Mouse (Mus musculus) kidney, embryonic 15.5 days (tissue): Measurements from ENCODE around the gene Asb16. TPM values are rescaled to one million over a fixed set of nuclear protein-coding genes. Genes with fewer than 3 reads are reported as not detected.

Experiments used
- ATAC-seq: fragments of 200-750 bp; cut with Nextera tagmentation; replicated peaks from 2 replicates; pipeline ENCODE4 v1.8.0; 2017; ENCODE audit warnings: moderate TSS enrichment; ENCODE audit not compliant: low FRiP score
- H3K27ac ChIP-seq: fragments of 300-500 bp; sonication (generic); 2 replicates; pipeline ENCODE4 v1.5.1; 2015; ENCODE audit warnings: mild to moderate bottlenecking, inconsistent platforms
- H3K27me3 ChIP-seq: fragments of 300-500 bp; sonication (generic); 2 replicates; pipeline ENCODE4 v1.6.1; 2015; ENCODE audit warnings: inconsistent platforms
- H3K36me3 ChIP-seq: fragments of 300-500 bp; sonication (generic); 2 replicates; pipeline ENCODE4 v1.6.1; 2015; ENCODE audit warnings: inconsistent platforms
- H3K4me1 ChIP-seq: fragments of 300-500 bp; sonication (generic); 2 replicates; pipeline ENCODE4 v1.6.1; 2015; ENCODE audit warnings: inconsistent platforms
- H3K4me2 ChIP-seq: fragments of 300-500 bp; sonication (generic); 2 replicates; pipeline ENCODE4 v1.6.1; 2015; ENCODE audit warnings: moderate library complexity, mild to moderate bottlenecking, inconsistent platforms
- H3K4me3 ChIP-seq: fragments of 300-500 bp; sonication (generic); replicated peaks from 2 replicates; pipeline ENCODE4 v1.5.1; 2015; ENCODE audit warnings: mild to moderate bottlenecking, inconsistent platforms
- H3K9ac ChIP-seq: fragments of 300-500 bp; sonication (generic); 2 replicates; pipeline ENCODE4 v1.6.1; 2015; ENCODE audit warnings: mild to moderate bottlenecking, inconsistent platforms
- H3K9me3 ChIP-seq: fragments of 300-500 bp; sonication (generic); replicated peaks from 2 replicates; pipeline ENCODE4 v1.6.1; 2016; ENCODE audit warnings: inconsistent platforms
- WGBS: fragments of 180-500 bp; shearing (Covaris S2); methylation state at CpG from one replicate; pipeline ENCODE4 v1.1.7; 2015; ENCODE audit warnings: mixed read lengths; 5-methylcytosine and 5-hydroxymethylcytosine counted together
- polyA plus RNA-seq: library from polyadenylated mRNA; unstranded; fragments of >200 nt; fragmentation: Nextera tagmentation; extraction: Ambion mirVana; gene quantifications from 2 replicates; pipeline ENCODE4 v1.2.1, GENCODE M21; 2015

Gene Asb16
- 0.10 and 0.13 TPM in 2 replicates for polyA plus RNA-seq

DNA sequence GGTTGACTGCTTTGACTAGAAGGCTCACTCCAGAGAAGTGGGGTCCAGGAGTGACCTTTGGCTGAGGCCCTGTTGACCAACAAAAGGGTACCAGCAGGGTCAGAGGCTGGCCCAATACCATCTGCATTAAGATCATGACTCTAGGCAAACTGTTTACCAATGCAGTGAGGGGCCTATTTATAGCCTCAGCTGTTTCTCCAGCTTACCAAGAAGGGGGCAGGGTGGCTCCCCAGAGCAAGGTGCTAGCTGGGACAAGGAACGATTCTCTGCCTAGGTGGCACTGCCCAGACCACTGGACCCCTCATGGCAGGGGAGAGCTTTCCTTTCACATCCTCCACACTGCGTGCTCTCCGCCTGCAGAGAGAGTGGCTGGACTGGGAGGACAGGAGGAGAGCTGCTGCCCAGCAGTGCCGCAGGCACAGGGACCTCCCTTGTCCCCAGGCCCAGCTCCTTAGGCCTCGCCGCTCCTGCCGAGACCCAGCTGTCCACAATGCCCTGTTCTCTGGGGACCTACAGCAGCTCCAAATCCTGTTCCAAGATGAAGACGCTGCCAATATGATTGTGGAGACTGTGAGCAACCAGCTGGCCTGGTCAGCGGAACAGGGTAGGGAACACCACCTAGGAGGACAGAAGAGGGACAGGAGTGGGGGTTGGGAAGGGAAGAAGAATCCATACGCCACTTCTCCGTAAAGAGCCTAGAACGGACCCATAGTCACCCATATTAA lies at the start of gene Asb16:
Asb16 (plus strand) TSS at position 224 of the 725 bp plus-strand sequence.
- H3K27me3 ChIP-seq, result no peaks in the 10 kb centered on the region
- H3K36me3 ChIP-seq, result peaks cover 10% of the 10 kb centered on the region; the same call in 1 of the 2 replicates
- no peak within 1 kb of the TSS for H3K9ac ChIP-seq
- no peak within 1 kb of the TSS for H3K4me3 ChIP-seq
- 85% methylated on average over 12 of the region's 12 CpGs for WGBS
- H3K4me1 ChIP-seq, result peaks cover 6% of the 10 kb centered on the region
- H3K9me3 ChIP-seq, result no peaks in the 10 kb centered on the region
- no peak for ATAC-seq
- no peak within 1 kb of the TSS for H3K4me2 ChIP-seq
- H3K27ac ChIP-seq, result no peak within 1 kb of the TSS

DNA sequence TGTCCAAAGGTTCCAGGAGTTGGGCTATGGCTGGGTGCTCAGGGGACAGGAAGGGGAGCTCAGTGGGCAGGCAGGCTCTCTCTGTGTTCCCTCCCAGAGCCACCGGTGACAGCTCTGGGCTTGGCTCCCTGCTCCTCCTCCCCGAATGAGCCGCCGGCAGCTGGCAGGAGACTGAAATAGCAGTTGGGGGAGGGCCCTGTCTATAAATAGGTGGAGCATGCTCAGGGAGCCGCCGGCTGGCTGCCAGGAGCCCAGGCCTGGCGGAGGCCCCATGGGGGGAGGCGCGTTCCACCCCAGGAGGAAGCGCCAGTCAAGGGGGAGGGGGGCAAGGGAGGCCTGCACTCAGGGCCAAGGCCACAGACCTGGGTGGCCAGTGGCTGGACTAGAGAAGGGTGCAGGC lies 49.8 kb upstream of the Asb16 start:
- ATAC-seq, result peak; percentile 82

DNA sequence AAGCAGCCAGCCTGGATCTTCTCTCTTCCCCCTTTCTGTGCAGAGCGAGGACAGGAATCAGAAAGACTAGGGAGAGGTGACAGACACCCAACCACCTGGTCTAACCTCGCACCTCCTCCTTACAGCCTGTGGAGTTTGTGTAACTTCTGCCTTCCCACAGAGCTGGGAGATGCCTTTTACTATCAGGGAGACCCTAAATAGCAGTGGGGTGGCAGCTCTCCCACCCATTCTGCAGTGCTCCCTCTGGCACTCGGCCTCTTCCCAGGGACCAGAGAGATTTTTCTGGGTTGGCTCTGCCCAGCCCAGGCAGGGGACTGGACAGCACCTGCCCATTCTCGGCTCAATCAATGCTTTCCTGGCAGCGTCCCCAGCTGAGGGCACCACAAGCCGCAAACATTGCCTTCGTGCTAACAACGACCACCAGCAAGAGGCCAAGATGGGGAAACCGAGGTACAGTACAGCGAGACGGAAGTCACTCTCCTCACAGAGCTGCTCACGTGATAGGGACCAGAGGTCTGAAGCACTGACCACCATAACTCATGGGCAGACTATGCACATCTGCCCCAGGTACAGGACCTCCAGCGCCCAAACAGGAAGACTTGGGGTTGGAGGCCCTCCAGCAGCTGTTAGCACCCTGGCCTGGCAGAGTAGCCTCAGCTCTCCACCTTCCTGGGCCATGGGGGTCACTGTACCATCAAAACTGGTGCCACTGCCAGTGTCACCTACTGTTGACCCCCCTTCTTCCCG lies 49.1 kb upstream of the Asb16 start:
- H3K27ac ChIP-seq, result peak overlapping the region; percentile 89
- ATAC-seq, result 0 out of 2 replicates have a peak, but pooled peaks have one; percentile 1
- H3K4me2 ChIP-seq, result peak overlapping the region; percentile 76
- no peaks in the 10 kb centered on the region for H3K9me3 ChIP-seq
- peak overlapping the region; percentile 42 for H3K4me3 ChIP-seq
- H3K27me3 ChIP-seq, result no peaks in the 10 kb centered on the region
- WGBS, result 56% methylated on average over 14 of the region's 14 CpGs
- H3K4me1 ChIP-seq, result peaks cover 94% of the 10 kb centered on the region
- H3K9ac ChIP-seq, result no peak overlapping the region
- peaks cover 3% of the 10 kb centered on the region; the same call in 1 of the 2 replicates for H3K36me3 ChIP-seq

More for the DNA sequence above, 49.8 kb upstream of the Asb16 start:
- H3K27me3 ChIP-seq, result no peaks in the 10 kb centered on the region
- peak overlapping the region; percentile 45 for H3K9ac ChIP-seq
- WGBS, result 0% methylated on average over 10 of the region's 10 CpGs
- H3K36me3 ChIP-seq, result peaks cover 3% of the 10 kb centered on the region; the same call in 1 of the 2 replicates
- H3K9me3 ChIP-seq, result no peaks in the 10 kb centered on the region
- peaks cover 94% of the 10 kb centered on the region for H3K4me1 ChIP-seq
- H3K4me3 ChIP-seq, result peak overlapping the region; percentile 42
- peak overlapping the region; percentile 89 for H3K27ac ChIP-seq
- H3K4me2 ChIP-seq, result peak overlapping the region; percentile 76

DNA sequence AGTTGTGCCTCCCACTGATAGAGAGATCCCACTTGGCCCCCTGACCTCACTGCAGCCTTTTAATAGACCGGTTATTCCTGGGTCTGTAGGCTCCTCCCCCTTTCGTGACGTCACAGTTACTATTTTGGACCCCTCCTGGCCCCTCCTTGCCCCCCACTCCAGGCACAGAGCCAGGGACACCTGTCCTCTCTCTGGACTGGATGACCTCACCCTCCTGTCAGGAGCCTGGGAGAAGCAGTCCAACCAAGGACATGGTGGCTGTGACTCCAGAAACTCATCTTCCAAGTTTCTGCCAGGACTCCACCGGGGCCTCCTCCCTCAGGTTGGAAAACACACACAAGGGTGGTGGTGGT lies 48.6 kb upstream of the Asb16 start:
- no peak overlapping the region for H3K9ac ChIP-seq
- H3K9me3 ChIP-seq, result no peaks in the 10 kb centered on the region
- WGBS, result 65% methylated on average over 4 of the region's 4 CpGs
- H3K4me2 ChIP-seq, result no peak overlapping the region
- no peaks in the 10 kb centered on the region for H3K27me3 ChIP-seq
- peaks cover 3% of the 10 kb centered on the region; the same call in 1 of the 2 replicates for H3K36me3 ChIP-seq
- no peak for ATAC-seq
- H3K4me3 ChIP-seq, result no peak overlapping the region
- no peak overlapping the region for H3K27ac ChIP-seq
- H3K4me1 ChIP-seq, result peaks cover 94% of the 10 kb centered on the region

DNA sequence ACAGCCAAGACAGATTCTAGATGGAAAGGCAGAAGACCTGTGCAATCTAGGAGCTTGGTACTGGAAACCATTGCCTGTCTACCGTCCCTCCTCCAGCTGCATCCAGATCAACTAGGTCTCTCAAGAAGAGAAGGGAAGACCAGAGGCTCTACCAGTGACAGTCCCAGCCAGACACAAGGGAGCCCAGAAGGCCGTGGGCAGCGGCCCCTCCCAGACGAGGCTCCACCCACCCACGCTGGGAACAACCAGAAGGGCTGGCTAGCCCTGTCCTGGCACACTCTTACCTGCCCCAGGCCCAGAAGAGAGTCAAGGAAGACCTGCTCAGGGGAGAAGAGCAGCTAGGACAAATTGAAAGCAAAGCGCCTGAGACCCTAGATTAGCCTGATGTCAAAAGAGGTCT lies 48.1 kb upstream of the Asb16 start:
- Histone ChIP-seq H3K27me3 (no peaks in the 10 kb centered on the region), H3K36me3 (peaks cover 3% of the 10 kb centered on the region; the same call in 1 of the 2 replicates), H3K4me3 (no peak overlapping the region), H3K4me2 (no peak overlapping the region), H3K9me3 (no peaks in the 10 kb centered on the region), H3K4me1 (peaks cover 92% of the 10 kb centered on the region), H3K27ac (no peak overlapping the region), H3K9ac (no peak overlapping the region)
- WGBS, result 66% methylated on average over 6 of the region's 6 CpGs
- ATAC-seq, result no peak

DNA sequence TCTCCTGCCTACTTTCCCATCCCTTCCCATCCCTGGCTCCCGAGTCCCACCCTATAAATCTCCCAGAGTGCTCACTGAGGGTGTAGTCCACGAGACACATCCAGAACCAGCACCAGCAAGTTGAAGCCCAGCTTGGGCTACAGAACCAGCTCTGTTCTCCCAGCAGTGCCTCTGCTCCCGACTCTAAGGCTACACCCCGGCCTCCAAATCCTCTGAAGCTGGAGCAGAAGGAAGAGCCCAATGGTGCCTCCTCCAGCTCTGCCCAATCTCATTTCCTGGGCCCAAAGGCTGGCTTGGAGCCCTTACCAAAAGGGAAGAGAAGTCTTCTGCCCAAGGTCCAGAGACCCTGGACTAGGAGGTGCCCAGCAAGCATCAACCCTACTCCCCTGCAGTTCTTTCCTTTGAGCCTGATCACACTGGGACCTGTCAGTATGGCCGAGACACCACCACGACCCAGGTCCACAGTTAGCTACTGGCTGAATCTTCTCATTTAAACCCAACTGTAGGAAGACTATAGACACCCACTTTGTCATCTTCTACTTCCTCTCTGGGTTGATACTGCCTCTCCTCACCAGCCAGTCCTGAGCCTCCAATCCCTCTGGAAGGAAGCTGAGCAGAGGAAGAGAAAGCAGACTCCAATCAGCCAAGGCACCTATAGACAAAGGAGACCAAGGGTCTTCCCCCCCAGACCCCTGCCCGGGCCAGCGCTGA lies 47.1 kb upstream of the Asb16 start:
- H3K27me3 ChIP-seq, result no peaks in the 10 kb centered on the region
- WGBS, result 78% methylated on average over 8 of the region's 8 CpGs
- H3K9ac ChIP-seq, result 0 out of 2 replicates have a peak overlapping the region, but pooled peaks have one; percentile 5
- peaks cover 3% of the 10 kb centered on the region; the same call in 1 of the 2 replicates for H3K36me3 ChIP-seq
- ATAC-seq, result no peak
- no peak overlapping the region for H3K4me3 ChIP-seq
- no peaks in the 10 kb centered on the region for H3K9me3 ChIP-seq
- no peak overlapping the region for H3K27ac ChIP-seq
- no peak overlapping the region for H3K4me2 ChIP-seq
- H3K4me1 ChIP-seq, result peaks cover 88% of the 10 kb centered on the region

DNA sequence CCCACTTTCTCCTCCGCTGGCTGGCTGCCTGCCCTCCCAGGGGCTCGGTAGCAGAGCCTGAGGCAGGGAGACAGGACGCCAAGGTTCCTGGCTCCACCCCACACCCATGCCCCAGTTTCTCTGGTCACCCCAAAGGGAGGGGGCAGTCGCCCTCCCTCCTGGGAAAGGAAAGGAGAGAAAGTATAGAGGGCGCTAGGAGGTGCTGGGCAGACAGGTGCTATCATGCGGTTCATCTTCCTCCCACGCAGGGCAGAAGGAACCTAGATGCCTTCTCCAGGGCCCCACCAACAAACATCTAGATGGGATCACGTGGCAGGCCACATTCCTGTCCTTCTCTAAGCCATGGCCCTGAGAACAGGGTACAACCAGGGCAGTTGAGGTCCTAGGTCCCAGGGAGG lies 46.6 kb upstream of the Asb16 start:
- Histone ChIP-seq H3K36me3 (peaks cover 3% of the 10 kb centered on the region; the same call in 1 of the 2 replicates), H3K27ac (no peak overlapping the region), H3K4me3 (no peak overlapping the region), H3K4me2 (no peak overlapping the region), H3K4me1 (peaks cover 87% of the 10 kb centered on the region), H3K27me3 (no peaks in the 10 kb centered on the region), H3K9me3 (no peaks in the 10 kb centered on the region), H3K9ac (peak overlapping the region; percentile 5; the same call in 1 of the 2 replicates)
- WGBS, result 53% methylated on average over 8 of the region's 8 CpGs
- no peak for ATAC-seq

DNA sequence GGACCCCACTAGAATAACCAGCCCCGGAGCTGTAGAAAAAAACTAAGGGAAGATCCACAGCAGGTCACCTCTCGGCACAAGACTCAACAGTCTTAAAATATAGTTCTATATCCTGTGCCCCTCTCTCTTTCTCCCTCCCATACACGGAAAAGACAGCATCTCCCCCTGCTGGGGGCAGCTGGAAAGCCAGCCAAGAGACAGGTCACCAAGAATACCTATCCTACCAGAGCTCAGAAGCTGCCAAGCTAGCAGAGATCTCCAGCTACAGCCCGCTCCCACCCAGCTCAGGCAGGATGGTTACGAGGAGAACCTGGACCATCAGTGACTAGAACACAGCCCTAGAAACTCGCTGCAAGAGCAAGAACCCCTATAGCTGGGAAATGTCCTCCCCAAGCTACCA lies 45.4 kb upstream of the Asb16 start:
- Histone ChIP-seq H3K27ac (no peak overlapping the region), H3K9ac (no peak overlapping the region), H3K4me3 (no peak overlapping the region), H3K4me2 (no peak overlapping the region), H3K36me3 (peaks cover 3% of the 10 kb centered on the region; the same call in 1 of the 2 replicates), H3K27me3 (no peaks in the 10 kb centered on the region), H3K9me3 (no peaks in the 10 kb centered on the region), H3K4me1 (peaks cover 87% of the 10 kb centered on the region)
- no peak for ATAC-seq
- 31% methylated on average over 6 of the region's 6 CpGs for WGBS

DNA sequence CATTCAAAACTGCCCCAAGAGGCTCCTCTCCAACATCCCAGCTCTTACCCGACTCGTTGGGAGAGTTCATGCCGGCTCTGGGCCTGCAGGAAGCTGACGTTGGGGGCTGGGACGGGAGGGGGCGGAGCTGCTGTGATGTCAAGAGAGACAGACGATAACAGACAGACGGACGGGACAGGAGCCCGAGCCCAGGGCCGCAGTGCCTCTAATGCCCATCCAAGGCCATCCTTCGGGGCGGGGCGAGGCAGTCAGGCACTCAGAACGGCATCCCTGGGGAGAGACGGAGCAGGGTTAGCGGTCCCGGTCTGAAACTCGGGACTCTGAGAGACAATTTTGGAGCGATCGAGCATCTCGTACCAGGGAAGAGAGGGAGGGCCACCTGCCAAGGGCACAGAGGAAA lies 43.9 kb upstream of the Asb16 start:
- H3K36me3 ChIP-seq, result peaks cover 3% of the 10 kb centered on the region; the same call in 1 of the 2 replicates
- peak overlapping the region; percentile 21; the same call in 1 of the 2 replicates for H3K9ac ChIP-seq
- no peaks in the 10 kb centered on the region for H3K9me3 ChIP-seq
- H3K4me2 ChIP-seq, result peak overlapping the region; percentile 52
- H3K27ac ChIP-seq, result no peak overlapping the region
- no peak for ATAC-seq
- H3K27me3 ChIP-seq, result no peaks in the 10 kb centered on the region
- H3K4me3 ChIP-seq, result peak overlapping the region; percentile 9
- peaks cover 86% of the 10 kb centered on the region for H3K4me1 ChIP-seq
- WGBS, result 10% methylated on average over 22 of the region's 22 CpGs

DNA sequence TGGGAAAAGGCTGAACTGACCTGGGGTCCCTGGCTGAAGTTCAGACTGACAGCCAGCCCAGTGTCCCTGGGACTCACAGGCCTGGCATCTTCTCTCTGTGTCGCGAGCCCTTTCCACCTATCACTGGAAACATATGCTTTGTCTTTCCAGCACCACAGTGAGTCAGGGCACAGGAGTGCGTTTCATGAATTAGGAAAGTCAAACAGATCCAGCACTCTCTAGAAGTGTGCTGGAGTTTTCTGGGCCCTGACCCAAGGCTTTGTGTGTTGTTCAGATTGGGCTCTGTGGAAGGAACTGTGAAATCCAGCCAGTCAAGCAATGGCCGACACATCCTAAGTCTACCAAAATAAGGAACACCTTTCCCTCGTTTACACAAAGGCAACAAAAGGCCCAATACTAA lies 43.3 kb upstream of the Asb16 start:
- 69% methylated on average over 5 of the region's 5 CpGs for WGBS
- Histone ChIP-seq H3K36me3 (peaks cover 3% of the 10 kb centered on the region; the same call in 1 of the 2 replicates), H3K4me2 (peak overlapping the region; percentile 52; the same call in 1 of the 2 replicates), H3K27ac (no peak overlapping the region), H3K9me3 (no peaks in the 10 kb centered on the region), H3K4me1 (peaks cover 81% of the 10 kb centered on the region), H3K4me3 (no peak overlapping the region), H3K9ac (no peak overlapping the region), H3K27me3 (no peaks in the 10 kb centered on the region)
- no peak for ATAC-seq

DNA sequence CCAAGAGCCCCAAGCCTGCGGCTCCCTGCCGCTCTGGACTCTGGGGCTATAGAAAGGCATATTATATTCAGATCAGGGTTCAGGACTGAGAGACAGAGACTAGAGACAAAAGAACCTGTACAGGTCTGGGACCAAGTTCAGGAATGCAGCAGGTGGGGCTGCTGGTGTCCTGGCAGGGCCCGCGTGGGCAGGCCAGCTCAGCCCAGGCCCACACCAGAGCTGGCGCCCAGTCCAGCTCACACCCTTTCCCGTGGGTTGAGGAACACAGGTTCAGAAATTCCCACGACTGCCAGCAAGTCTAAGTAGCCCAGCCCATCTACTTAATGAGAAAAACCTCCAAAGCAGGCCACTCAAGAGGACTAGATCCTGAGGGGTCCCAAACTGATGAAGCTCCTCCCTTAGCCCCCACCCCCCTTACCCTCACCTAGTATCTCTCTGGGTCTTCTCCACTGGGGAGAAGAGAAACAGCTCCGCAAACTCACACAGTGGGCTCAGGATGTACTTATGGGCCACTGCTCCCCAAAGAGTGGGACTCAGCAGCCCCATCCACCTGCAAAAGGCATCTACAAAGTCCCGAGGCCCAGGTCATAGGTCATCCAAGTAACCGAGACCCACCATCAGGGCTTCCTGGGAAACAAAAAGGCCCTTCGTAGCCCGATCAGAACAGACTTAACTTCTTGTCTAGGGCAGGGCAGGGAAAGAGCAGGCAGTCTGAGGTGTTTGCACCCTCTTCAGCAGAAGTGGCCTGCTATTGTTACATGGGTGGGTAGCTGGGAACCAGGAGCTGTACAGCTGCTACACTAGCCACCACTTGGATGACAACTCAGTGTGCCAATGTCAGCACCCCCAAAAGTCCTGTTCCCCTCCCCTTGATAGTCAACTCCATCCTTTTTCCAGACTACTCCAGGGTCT lies 42.2 kb upstream of the Asb16 start:
- Histone ChIP-seq H3K4me1 (peaks cover 73% of the 10 kb centered on the region), H3K9me3 (no peaks in the 10 kb centered on the region), H3K36me3 (peaks cover 3% of the 10 kb centered on the region; the same call in 1 of the 2 replicates), H3K27me3 (no peaks in the 10 kb centered on the region), H3K4me3 (no peak overlapping the region), H3K27ac (no peak overlapping the region), H3K9ac (no peak overlapping the region), H3K4me2 (no peak overlapping the region)
- no peak for ATAC-seq
- WGBS, result 72% methylated on average over 12 of the region's 12 CpGs
